Mouse (Mus musculus) 416B (cell line): ENCODE results near the gene Nbea.

Source experiments
- DNase-seq: peaks from one replicate; pipeline ENCODE4 v3.0.0; 2011; ENCODE audit warnings: low read depth

The Nbea gene

GRCm38 (mm10) chr3:55751363-55751762 lies 432.1 kb downstream of the Nbea start:
- no peak for DNase-seq

GRCm38 (mm10) chr3:55750445-55751065 lies 432.9 kb downstream of the Nbea start:
- DNase-seq: no peak

GRCm38 (mm10) chr3:55743885-55744284 lies 439.6 kb downstream of the Nbea start:
- peak; percentile 80 for DNase-seq

- peak; percentile 14 for DNase-seq
Measured at GRCm38 (mm10) chr3:55742654-55743053, 440.8 kb downstream of the Nbea start.

- DNase-seq: no peak
Measured at GRCm38 (mm10) chr3:55742218-55742617, 441.3 kb downstream of the Nbea start.

DNA sequence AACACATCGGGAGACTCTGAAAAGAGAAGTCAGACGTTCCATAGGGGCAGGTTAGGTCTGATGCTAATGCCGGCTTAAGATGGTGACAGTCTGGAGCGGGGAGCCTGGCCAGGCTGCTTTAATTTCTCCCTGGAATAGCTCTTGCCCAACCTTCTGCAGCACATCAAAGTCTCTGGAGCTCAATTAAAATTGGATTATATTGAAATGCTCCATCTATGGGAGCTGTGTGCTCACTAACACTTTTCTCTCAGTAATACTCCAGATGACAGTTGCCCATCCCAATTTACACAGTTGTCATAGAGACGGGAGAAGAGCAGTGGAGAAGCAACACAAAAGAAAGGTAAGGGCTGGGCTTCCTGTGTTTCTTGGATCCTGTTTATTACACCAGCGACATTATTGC lies 442.1 kb downstream of the Nbea start:
- no peak for DNase-seq

- DNase-seq: no peak
Measured at GRCm38 (mm10) chr3:55733665-55734064, 449.8 kb downstream of the Nbea start.

DNA sequence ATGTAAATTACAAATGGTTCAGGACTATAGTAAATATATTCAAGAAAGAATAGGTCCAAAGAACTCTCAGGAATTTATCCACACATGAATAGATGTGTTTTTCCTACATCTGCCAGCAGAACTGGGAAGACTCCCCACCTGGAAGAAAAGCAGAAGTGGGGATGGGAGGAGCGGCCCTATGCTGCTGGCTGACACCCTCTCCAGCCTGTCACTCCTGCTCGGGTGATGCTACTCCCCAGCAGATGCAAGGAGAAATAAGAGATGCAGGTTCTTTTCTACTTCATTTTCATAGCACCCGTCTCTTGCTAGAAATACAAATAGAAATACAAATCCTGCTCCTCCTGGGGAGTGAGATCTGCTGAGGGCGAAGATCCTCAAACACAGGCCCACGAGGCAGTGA lies 453.0 kb downstream of the Nbea start:
- no peak for DNase-seq

DNA sequence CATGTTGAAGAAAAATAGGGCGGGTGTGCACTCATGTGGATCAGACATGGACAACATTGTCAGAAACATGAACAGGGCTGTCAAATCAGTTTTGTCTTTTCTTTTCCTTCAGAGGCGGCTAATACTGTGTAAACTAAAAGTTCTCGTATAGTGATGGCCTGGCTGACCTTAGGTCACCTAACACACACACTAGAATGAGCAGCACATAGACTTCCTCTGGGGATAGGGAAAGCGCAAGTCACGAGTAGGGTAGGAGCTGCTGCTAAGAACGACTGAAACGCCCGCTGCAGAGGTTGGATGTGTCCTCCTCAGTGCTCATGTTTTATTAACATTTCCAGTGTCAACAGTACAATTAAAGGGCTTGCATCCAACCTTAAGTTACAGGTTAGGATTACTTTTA lies 453.4 kb downstream of the Nbea start:
- no peak for DNase-seq

DNA sequence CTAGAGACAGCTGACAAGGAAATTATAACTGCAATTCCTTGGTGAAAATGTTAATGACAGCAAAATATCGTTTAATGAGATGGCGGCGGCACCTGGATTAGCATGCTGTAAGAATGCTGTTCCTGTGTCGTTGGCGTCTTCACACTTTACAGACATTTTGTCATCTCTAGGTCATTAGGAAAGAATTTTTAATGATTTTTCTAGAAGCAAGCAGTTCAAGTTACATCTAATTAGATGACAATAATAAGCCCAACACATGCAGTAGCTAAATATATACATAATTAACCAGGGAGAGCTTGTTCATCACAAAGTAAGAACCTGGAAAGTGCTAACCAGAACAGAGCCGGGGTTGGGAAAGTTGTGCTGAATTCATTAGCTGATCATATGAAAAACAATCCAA lies 469.2 kb downstream of the Nbea start:
- DNase-seq: no peak

GRCm38 (mm10) chr3:55713856-55714255 lies 469.6 kb downstream of the Nbea start:
- DNase-seq: no peak

- DNase-seq: no peak
Measured at GRCm38 (mm10) chr3:55710300-55710699, 473.2 kb downstream of the Nbea start.

- peak; percentile 15 for DNase-seq
Measured at GRCm38 (mm10) chr3:55701632-55702031, 481.9 kb downstream of the Nbea start.

- DNase-seq: no peak
Measured at GRCm38 (mm10) chr3:55697174-55697573, 486.3 kb downstream of the Nbea start.

- DNase-seq: peak; percentile 64
Measured at GRCm38 (mm10) chr3:55693073-55693472, 490.4 kb downstream of the Nbea start.

DNA sequence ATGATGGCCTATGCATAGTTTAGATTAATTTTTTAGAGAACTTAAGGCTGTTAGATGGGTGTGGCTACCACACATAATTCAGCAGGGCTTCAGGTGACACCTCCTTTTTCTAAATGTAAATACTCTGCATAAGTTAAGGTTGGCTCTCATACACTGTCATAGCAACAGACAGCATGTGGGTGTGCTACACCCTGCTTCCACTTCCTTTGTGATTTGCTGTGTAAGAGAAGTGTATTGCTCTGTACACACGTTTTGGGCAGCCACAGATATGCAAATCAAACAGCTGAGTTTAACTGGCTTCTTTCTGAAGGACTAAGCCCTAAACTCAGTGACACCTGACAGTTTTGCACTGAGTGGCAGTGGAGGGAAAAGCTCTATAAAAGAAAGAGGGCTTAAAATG lies 495.4 kb downstream of the Nbea start:
- DNase-seq: no peak

DNA sequence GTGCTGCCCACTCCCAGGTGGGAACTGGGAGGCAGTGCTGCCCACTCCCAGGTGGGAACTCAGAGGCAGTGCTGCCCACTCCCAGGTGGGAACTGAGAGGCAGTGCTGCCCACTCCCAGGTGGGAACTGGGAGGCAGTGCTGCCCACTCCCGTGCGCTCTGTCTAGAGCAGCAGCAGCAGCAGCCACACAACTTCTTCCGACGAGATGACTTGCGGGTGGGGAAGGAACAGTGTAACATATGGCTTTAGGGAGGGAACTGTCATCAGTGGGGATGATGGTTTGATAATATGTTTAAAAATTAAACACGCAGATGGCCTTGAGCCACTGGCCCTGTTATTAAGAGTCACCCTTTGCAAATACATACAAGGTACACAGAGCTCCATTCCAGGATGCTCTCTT lies 496.5 kb downstream of the Nbea start:
- no peak for DNase-seq

- no peak for DNase-seq
Measured at GRCm38 (mm10) chr3:55685627-55686026, 497.9 kb downstream of the Nbea start.

GRCm38 (mm10) chr3:55684892-55685291 lies 498.6 kb downstream of the Nbea start:
- DNase-seq: no peak

DNA sequence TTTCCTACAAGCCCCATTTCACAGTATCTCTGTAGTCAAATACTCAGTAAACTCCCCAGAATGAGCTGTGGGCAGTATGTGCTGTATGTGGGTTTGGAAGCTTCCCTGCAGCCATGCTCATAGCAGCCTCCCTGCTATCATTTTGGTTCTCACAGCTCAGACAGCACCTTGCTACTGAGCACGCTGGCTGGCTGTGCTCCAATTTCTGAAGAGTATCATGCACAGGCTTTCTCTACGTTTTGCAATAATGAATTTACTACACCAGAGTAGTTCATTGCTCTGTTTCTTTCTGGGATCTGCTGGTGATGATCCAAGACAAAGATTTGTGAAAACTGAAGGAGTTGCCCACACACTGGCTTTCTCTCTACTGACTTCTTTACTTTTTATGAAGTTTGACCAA lies 505.8 kb downstream of the Nbea start:
- DNase-seq: no peak

DNA sequence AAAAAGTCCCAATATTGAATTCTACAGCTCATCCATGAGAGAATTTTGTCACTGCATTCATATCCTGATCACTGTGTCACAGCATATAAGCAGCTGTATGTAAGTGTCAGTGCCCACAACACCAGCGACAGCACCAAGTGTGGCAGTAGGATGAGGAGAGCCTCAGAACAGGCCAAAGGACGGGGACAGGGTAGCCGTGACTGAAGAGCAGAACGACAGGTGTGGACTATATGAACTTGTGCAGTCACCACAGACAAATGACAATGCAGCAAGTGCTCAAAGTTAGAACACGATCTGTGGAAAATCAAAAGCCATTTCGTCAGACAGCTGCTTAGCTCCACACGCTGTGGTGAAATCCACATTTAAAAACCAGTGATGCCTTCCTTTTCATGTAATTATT lies 509.3 kb downstream of the Nbea start:
- no peak for DNase-seq

GRCm38 (mm10) chr3:55667048-55667447 lies 516.5 kb downstream of the Nbea start:
- DNase-seq: no peak

DNA sequence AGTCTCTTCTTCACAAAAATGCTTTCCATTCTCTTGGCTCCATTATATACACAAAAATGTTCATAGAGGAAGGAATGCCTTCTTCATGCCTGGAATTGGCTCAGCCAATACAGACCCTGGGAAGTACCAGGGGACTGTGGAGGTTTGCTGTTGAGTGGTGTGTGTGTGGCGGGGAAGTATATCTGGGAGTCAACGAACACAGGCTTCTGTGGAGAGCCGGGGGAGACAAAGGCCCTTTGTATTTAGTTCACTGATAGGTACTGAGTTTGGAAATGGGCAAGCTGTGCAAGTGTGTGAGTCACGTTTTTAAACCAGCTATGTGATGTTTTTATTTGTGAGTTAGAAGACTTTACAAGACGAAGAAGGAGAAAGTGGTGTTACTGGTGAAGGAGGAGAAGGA lies 517.6 kb downstream of the Nbea start:
- DNase-seq: no peak

GRCm38 (mm10) chr3:55664713-55665112 lies 518.8 kb downstream of the Nbea start:
- no peak for DNase-seq
